Mouse (Mus musculus) heart, postnatal 14 days (tissue): ENCODE data around the gene Tnr. TPM values are rescaled to one million over a fixed set of nuclear protein-coding genes. Genes with fewer than 3 reads are reported as not detected.

Experiments used
- DNase-seq, 2 experiments: peaks; one replicate each; pipeline ENCODE4 v3.0.0; 2021 to 2022
- intact Hi-C: fragments of 180-260 bp; cut with DNase I; formaldehyde crosslinking; loops from one replicate; pipeline ENCODE4 v1.15.1; 2025
- total RNA-seq, 2 experiments: library from RNA; stranded (reverse); gene quantifications; 2 replicates each; pipeline ENCODE4 v1.2.3; 2021

The Tnr gene
- total RNA-seq, 2 experiments from 2014 or later: 0.53 to 0.56 TPM

DNA sequence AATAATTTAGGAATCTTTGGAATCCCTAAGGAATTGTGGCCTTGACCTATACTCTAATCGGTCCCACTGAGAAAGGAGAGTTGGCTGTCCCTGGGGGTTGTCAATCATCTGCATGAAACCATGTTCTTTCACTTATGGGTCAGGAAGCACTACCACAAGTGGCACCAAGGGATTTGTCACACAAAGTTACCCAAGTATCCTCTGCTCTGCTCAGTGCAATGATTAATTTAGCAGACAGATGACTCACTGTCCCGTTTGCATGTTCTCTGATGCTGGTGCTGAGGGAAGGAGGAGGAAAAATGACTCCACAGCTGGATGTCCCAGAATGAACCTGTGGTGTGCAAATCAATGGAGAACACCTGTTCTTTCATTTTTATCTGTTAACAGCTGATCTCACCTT lies 309.6 kb downstream of the Tnr start:
- DNase-seq: no peak
- intact Hi-C loops: no loop called here

DNA sequence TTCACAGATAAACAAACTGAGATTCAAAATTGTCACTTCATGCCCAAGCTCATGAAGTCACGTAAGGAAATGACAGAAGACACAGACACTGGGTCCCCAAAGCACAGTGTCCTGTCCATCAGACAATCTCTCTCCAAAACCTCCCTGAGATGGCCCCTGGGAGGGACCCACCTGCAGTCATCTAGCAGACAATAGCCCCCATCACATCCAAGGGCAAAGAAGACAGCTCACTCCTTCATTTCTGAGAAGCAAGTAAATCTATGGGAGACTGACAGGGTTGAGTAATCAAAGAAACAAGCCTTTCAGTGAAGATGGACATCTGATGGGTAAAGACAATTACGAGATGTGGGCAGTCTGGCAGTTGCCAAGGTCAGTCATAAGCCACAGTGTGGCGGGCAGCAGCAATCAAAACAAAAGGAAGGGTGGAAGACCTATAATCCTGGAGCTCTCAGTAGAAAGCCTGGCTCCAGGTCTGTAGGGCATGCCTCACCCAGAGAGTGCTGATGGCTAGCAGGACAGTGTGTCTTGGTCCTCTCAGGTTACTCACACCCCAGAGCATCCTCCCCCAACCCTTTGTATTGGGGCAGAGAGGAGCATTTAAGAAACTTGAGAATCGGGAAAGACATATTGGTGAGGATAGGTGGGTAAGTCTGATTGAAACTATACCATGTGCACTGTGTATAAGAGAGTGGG lies 310.2 kb downstream of the Tnr start:
- intact Hi-C loops: no loop called here
- DNase-seq: no peak

DNA sequence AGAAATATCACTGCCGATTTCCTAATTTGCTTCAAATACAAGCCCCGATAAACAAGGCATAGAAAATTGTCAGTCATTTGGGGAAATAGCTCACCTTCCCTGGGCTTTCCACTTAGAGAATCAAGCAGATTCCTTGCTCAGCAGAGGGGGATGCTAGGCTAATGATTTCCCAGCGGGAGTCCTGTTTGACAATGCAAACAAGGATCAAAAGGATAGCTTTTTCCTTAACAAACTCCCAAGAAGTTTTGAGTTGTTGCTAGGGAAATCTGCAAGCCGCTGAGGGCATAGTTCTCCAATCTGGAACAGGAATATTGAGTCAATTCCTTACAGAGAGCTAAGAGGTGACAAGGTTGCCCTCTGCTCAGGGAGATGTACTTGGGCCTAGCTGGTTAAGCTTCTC lies 311.6 kb downstream of the Tnr start:
- intact Hi-C loops: no loop called here
- no peak for DNase-seq

DNA sequence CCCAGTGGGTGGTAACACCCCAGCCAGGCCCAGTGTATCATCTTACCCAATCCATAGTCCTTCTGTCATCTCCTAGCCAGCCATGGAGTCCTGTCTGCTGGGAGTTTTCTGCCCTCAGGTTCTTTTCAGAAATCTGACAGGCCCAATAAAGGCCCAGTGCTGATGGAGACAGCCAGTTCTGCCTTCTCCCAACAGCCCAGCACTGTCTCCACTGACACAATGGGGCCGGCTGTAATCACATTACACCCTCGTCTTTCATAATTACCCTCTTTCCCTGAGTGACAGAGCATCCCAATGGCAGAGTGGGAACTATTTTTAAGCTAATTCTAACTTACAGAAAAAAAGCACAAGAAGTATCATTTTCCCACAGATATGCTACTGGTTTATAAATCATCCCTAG lies 316.8 kb downstream of the Tnr start:
- intact Hi-C loops: no loop called here
- DNase-seq: no peak

DNA sequence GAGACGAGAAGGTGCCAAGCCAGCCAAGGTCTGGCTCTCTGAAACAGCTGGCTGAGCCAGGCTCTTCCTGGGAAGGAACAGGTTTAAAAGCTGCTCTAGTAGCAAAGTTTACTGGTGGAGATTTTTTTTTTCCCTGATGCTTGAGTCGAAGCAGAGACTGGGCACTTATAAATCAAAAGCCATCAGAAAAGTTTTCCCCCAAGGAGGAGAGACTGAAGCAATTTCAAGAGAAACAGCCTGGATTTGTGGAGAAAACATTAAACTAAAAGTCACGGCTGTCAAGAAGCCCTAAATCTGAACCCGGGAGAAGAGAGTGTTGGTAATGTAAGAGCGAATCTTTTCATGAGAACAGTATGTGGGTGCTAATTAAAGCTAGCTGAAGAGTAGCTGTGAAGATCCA lies 319.3 kb downstream of the Tnr start:
- no peak for DNase-seq
- intact Hi-C loops: no loop called here

DNA sequence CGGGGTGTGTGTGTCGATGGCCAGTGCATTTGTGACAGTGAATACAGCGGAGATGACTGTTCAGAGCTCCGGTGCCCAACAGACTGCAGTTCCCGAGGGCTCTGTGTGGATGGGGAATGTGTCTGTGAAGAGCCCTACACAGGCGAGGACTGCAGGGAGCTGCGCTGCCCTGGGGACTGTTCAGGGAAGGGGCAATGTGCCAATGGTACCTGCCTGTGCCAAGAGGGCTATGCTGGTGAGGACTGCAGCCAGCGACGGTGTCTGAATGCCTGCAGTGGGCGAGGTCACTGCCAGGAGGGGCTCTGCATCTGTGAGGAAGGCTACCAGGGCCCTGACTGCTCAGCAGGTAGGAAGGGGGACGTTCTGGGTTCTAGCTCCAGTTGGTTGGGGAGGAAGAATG lies 328.5 kb downstream of the Tnr start:
- intact Hi-C loops: no loop called here
- peak; percentile 9 to 26 for DNase-seq

DNA sequence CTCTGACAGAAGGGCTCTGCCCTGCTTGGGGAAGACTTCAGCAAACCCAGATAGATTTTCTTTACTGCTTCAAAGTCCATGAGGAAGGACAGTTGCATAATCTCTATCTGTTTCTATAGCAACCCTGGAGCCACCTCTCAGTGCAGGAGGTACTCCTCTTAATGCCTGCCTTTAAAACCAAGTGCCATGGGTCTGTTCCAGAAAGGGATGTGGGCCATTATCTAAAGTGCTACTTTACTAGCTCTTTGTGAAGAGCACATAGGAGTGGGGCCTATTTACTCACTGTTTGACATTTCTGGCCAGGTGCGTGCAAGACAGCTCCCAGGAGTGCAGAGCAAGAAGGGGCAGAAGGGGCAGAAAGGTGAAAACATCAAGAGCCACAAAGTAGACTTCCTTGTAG lies 330.7 kb downstream of the Tnr start:
- DNase-seq: no peak
- intact Hi-C loops: no loop called here

DNA sequence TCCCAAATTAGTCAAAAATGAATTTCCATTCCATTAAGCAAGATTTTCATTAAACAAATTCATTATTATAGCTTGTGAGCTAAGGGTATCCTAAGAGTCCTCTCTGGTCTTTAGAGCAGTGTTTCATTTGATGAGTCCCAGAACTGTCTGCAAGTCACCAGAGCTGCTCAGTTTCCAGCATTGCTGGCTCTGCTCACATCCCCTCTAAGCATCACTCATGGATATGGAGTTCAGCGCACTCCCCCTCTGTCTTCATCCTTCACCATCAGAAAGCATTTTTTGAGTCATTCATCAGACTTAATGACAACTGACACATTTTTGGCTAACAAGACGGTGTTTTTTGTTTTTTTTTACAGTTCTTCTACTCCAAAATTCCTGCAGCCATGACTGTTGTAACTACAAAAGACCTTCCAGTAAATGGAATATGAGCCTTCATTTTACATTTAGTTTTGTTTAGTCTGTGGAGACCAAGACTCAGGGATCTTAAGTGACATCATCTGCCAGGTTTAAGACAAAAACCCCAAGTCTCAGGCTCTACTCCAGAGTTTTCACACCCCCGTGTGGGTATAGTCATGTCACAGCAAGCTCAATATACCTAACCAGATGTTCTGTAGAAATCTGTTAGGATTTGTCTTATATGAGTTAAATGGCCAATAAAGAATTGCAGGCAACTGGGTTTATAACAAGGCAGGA lies 338.4 kb downstream of the Tnr start:
- intact Hi-C loops: no loop called here
- DNase-seq: no peak

DNA sequence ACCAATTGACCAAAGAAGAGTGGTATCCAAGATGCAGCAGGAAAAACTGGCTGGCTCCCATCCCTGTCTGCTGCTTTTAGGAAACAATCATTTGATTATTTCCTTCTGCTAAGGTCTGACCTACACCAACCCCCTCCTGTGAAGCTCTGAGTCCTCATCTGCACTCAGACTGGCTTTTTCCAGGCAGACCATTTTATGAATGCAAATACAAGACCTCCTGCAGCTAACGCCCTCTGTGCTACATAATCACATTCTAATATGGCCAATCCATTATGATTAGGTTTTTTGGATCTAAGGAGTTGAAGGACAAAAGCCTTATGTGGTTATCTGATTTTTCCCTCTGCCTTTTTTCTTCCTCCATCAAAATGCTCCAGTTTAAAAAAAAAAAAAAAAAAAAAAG lies 342.1 kb downstream of the Tnr start:
- DNase-seq: no peak
- intact Hi-C loops: no loop called here

DNA sequence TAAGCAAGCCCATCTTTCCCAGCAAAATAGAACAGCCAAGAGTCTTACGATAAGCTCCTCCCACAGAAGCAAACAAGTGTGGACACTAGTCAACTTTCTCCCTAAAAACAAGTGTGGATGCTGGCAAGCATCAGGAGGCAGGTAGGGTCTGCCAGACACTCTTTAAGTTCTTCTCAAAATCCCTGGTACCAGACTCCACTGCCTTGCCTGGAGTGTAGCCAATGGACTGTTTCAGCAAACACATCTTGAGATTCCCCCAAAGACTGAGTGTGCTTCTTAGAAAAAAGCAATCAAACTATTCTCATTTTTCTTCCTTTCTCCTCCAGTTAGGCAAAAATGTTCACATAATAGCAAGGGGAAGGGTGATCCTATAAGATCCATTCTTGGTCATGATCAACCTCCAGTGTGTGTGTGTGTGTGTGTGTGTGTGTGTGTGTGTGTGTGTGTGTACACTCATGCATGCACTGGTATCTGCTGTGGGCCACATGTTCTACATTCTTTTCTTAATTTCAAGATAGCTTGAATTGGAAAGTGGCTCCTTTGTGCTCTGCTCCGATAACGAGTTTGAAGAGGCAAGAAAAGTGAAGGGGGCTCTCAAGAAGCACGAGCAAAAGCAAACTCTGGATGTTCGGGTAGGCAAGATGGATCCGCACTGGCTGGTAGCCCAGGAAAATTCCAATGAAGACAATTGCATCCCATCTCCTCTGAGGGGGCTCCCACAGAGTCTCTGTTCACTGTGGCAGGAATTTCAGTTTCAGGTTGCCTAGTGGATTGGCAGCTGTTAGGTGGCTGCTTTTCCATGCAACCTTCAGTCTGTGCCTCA lies 346.3 kb downstream of the Tnr start:
- no peak for DNase-seq
- intact Hi-C loops: loop anchor here (10.0 kb wide), 1 partner anchor 475 kb away; no protein-coding TSS in a partner anchor

DNA sequence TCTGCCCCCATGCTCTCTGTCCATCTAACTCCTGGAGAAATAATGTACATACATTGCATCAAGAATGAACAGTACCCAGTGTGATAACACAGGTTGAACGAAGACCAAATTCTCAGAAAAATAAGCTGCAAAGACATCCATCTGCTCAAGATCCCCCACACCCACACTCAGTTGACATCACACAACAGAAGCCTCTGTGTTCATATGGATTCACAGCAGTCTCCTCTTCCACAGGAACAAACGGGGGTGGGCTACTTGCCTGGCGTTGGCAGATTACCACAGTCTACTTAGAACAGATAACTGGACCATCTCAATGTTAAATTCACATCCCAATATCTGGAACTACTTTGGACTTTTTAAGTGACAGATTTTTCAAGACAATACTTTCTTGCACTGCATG lies 349.3 kb downstream of the Tnr start:
- no peak for DNase-seq
- intact Hi-C loops: loop anchor here (10.0 kb wide), 1 partner anchor 478 kb away; no protein-coding TSS in a partner anchor

DNA sequence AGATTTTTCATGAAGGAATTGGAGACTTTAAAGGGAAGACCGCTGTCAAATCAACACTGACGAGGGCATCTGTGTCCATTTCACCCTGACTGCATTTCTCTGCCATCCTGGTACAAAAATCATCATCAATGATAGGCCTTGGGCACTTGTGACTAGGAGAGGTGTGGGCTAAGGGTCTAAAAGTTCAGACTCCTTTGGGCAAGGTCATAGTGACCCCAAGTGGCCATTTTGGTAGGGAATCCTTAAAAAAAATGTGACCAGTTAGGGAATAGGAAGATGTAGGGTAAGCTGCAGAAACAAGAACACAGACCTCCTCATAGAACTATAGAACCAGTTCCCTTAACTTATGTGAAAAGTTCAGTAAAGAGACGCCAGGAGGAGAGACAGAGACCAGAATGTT lies 355.1 kb downstream of the Tnr start:
- intact Hi-C loops: loop anchor here (10.0 kb wide), 1 partner anchor 484 kb away; no protein-coding TSS in a partner anchor
- no peak for DNase-seq

DNA sequence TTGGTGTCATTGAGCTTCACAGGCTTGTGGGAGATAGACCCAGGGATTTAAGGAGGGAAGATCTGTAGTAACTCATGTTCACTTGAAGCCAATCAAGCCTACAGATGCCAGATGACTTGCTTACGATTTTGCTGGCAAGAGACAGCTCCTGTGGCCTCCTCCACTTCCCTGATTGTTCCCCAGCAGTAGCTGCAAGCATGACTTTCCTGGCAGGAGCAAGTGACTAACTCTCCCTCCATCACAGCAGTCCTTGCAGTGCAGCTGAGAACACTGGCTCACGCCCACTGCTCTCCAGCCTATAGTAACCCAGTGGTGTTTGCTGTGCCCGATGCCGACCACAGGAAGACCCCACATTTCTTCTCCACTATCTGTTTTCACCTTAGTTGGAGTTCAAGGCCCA lies 356.3 kb downstream of the Tnr start:
- DNase-seq: peak in 1 of 2 experiments; percentile 8
- intact Hi-C loops: loop anchor here (10.0 kb wide), 1 partner anchor 485 kb away; no protein-coding TSS in a partner anchor

DNA sequence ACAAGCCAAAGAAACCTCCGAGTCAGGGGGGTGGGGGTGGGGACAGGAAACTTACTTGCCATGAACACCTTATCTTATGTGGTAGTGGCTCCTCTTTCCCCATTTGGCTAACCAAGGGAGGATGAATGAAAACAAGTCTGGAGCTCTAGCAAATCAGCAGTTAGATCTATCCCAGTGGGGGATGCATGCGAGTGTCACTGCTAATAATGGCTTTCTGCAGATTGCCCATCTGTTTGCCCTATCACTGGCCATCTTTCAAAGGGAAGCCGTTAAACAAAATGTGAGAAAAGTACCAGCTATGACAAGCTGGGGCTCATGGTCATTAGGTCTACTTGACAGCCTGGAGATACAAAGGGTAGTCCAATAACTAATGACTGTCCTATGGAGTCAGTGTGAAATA lies 361.9 kb downstream of the Tnr start:
- no peak for DNase-seq
- intact Hi-C loops: no loop called here

DNA sequence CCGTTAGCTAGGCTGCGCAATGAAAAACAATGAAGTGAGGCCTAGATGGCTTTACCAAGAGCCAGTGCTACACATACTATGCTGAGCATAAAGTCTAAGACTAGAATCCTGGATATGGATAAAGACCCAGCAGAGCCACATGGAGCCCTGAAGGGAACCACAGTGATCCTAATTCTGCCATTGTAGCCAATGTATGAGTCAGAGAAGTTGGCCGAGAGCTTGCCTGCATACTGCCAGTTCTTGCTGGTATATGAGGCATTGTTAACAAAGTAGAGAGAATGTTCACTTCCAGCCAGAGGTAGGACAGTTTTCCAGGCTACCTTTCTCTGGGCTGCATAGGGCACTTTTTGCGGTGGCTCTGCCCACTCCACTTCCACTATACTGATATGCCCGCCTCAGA lies 365.0 kb downstream of the Tnr start:
- DNase-seq: no peak
- intact Hi-C loops: no loop called here

DNA sequence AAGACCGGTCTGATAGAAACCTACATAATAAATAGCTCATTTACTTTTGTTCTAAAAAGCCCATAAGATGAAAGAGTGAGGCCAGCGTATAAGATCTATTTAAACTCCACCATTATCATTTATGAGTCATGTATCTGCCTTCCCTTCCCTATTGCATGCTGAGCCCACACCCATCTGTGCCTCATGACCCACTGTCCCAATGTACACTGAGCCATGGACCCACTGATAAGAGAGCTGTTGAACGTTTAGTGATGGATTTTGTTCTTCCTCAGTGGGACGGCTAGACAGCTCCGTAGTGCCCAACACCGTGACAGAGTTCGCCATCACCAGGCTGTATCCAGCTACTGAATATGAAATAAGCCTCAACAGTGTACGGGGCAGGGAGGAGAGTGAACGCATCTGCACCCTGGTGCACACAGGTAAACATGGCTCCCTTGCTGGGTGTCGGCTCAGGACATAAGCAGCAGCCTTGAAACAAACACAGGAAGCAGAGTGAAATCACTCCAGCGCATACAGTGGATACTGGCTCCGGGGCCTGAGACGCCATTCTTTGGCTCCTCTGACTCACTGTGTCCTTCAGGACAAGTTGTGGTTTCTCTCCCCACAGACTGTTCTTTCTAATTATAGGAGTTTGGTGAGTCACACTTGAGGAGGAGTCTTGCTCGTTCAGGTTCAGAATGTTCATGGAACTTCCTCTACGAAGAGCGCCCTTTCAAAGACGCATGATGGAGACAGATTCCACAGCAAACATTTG lies 365.6 kb downstream of the Tnr start:
- no peak for DNase-seq
- intact Hi-C loops: no loop called here

DNA sequence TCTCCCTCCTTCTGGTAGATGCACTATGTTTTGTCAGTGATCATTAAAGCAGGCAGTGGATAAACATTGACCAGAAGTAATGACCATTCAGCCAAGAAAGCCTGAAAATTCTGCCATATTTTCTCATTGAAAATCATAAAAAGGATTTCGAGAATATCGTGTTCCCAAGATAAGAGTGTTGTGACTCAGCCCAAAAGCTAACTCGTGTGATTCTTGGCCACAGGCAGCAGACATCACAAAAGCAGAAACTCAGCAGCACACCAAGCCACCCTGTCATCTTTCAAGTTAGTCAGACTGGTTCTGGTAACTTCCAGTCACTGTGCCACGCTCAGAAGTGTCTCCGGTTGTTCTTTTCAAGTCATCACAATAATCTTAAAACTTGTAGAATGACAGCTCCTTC lies 367.0 kb downstream of the Tnr start:
- DNase-seq: no peak
- intact Hi-C loops: no loop called here

DNA sequence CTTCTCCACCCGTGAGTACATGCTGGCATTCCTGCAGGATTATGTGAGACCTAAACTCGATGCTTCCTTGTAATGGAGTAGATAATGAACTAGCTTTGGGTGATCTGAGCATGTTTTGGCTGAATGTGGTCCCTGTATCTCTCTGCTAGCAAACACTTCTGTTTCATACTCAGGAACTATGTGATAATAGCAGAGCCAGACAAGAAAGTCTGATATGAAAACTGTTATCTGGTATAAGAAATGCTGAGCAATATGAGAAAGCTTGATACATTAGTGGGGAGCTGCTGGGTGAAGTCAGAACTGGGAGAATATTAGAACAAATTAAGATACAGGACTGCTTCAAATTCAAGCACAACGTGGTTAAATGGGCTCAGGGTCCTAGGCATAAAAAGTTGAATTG lies 371.5 kb downstream of the Tnr start:
- intact Hi-C loops: no loop called here
- no peak for DNase-seq

DNA sequence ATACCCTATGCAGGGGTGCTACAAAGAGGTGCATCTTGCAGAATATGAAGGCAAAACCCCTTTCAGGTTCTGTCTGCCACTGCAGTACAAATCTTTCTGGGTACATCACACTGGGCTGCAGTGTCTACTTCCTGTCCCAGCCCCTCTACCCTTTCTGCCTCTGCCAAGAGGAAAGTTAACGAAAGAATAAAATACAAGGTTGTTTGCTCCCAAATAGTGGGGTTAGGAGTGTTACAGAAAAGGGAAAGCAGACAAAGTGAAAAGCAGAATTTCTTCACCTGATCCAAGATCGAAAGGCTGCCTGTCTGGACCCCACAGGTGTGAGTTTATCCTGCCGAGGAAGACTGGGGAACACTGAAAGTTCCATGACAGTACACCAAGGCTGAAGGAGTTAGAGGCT lies 376.4 kb downstream of the Tnr start:
- intact Hi-C loops: no loop called here

DNA sequence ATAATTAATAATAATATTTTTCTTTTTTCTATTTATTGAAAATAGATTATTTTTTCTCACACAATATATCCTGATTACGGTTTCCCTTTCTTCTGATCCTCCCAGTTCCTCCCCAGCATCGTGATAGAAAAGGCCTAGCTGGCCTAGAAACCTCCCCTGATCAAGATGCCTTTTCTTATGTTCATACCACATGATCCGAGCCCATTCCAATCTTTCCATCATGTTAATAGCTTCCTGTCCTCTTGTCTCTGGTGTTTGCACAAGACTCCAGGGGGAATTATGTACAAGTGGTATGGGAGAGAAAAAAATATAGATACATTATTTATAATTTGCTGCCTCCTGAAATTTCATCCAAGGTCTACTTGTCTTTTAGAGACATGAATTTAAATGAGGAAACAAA lies 377.1 kb downstream of the Tnr start:
- intact Hi-C loops: no loop called here
- no peak for DNase-seq

More for the DNA sequence above, 376.4 kb downstream of the Tnr start:
- no peak for DNase-seq
